Mouse (Mus musculus): ENCODE data around the gene Scyl1.
"Not testable (repeated sequence)": the region's sequence is repeated elsewhere in the genome, so short reads cannot be mapped to it uniquely, and the experiment has no call there.

Gene Scyl1

DNA sequence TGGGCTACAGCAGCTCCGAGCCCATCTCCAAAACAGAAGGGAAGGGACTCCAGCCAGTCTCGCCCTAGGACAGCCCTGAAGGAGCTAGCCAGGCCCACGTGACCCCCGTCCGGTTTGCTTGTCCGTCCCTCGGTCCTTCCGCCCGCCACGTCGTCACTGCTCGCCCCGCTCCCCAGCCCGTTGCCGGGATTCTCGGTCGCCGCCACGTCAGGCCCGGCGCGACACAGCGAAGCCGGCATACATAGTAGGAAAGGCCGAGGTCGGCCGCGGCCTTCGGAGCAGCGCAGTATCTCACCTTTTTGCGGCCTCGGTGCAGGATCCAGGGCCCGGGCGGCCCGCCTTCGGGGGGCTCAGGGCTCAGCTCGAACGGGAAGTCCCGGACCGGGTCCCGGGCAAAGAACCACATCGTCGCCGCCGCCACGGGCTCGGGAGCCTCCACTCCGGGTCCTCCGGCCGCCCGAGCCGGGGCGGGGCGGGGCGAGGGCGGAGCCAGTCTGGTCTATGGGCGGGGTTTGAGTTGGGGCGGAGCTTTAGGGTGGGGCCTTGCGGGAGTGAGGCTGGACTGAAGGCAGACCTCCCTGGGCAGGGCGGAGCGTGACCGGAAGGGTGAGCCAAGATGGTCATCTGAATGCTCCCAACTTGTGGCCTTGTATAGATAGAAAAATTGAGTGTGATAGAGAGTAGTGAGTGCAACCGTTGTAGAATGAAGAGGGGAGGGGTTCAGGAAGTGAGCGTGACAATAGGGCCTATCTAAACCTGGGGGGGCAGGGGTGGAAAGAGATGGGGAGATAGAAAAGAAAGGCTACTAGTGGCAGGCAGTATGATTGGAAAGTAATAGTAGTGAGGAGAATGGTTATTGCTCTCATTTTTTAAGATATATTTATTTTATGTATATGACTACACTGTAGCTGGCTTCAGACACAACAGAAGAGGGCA lies at the start of gene Scyl1:
TSS of gene Scyl1 (minus strand) at position 495 of the 936 bp plus-strand sequence.
- DNase-seq (ENCODE audit: low read depth) = no peak

DNA sequence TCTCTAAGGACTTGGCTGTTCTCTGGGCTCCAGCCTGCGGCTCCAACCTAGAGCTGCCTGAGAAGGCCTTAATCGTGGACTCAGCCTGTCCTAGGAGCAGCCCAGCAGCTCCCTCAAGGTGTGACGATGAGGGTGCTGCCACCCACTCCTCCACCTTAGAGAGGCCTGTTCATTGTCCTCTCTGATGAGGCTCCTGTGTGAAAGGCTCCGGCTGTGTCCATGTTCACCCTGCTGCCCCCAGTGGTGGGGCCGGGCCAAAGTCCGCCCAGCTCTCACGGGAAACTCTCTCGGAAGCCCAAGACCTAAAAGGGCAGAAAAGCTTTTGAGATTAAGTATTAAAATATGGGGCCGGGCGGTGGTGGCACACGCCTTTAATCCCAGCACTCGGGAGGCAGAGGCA lies 48.3 kb upstream of the Scyl1 start:
- no peak for DNase-seq (ENCODE audit: low read depth)

DNA sequence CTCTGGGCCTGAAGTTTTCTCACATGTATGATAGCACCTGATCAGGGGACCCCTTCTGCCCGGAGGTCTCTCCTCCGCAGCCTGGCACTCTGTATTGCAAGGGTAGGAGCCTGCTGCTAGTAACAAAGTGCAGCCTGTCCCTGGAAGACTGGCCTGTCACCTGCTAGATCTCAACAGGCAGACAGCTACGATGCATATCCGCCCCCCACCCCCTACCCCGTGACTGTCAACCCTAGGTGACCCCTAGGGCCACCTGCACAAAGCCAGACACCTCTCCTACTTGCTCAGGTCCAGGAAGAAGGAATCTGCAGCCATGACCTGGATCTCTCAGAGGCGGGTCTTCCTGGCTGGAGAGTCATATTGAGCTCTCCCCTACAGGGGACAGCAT lies 47.4 kb upstream of the Scyl1 start:
- DNase-seq (ENCODE audit: low read depth) = no peak

DNA sequence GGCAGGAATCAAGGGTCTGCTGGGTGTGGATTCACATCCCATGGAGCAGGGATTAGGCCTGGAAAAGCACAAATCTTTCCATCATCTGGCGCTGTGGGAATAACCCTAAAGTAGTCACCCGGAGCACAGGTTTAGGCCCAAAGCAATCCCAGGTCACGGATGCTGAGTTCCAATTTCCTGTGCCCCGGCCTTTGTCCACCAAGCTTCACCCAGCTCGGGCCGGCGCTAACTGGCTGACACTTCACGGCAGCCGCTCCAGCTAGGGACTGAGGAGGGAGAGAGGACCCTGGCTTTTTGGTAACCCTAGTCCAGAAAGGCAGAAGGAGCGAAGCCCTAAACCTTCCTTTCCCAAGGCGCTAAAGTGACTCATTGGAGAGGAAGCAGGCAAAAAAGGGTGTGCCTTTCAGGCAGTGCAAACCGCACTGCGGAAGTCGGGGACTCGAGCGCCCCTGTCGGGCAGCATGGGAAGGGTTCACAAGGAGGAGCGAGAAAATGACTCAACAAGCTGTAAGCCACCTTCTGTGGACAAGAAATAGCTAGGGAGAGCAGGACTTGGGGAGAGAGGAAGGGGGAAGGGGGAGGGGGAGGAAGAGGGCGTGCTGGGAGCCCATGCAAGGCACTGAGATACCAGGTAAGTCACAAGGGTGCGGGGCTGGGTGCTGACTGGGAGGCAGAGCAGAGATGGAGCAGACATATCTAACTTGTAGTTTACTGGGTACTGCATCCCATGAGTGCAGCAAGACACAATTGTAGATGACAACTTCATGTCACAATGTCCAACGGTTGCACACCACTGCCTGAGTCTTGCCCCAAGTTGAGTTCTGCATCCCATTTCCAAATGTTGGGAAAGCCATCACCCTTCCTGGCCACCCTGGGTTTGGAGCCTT lies 46.7 kb upstream of the Scyl1 start:
- DNase-seq (ENCODE audit: low read depth) = peak; percentile 80

DNA sequence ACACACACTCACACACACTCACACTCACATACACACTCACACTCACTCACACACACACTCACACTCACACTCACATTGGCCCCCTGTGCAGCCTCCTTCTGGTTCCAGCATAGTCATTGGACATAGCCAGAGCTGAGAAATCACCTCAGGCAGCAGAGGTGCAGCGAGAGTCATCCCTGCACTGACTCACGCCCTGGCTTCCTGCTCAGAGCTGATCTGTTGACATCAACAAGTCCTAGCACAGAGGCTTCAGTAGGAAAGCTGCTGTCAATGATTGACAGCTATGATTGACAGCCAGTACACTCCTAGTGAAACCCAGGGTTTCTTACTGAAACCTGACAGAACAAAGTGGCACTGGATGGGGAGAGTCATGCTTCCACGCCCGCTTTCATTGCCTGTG lies 44.7 kb upstream of the Scyl1 start:
- DNase-seq (ENCODE audit: low read depth) = no peak

DNA sequence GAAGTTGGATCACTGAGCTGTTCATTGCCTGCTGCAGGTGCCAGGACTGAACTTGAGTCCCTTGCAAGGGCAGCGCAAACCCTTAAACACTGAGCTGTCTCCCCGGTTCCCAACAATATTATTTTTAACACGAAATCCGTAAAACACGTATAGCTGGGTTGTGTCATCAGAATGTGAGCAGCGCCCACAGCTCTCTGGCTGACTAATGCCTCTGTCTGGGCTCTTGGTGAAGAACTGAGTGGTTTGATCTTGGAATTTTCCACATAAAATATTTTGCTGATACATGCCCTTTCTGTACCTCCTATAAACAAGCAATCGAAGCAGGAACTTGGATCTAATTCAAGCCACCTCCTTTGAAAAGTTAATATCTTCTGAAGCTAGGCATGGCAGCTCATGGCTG lies 43.8 kb upstream of the Scyl1 start:
- no peak for DNase-seq (ENCODE audit: low read depth)

DNA sequence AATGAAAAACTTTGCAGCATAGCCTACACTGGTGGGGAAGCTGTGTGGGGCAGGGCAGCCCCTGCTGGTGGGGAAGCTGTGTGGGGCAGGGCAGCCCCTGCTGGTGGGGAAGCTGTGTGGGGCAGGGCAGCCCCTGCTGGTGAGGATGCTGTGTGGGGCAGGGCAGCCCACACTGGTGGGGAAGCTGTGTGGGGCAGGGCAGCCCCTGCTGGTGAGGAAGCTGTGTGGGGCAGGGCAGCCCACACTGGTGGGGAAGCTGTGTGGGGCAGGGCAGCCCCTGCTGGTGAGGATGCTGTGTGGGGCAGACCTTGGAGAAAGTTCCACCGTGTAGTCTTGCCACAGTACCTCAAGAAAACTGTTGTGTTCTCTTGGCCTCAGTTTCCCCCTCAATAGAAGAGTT lies 42.8 kb upstream of the Scyl1 start:
- not testable (repeated sequence) for DNase-seq (ENCODE audit: low read depth)

DNA sequence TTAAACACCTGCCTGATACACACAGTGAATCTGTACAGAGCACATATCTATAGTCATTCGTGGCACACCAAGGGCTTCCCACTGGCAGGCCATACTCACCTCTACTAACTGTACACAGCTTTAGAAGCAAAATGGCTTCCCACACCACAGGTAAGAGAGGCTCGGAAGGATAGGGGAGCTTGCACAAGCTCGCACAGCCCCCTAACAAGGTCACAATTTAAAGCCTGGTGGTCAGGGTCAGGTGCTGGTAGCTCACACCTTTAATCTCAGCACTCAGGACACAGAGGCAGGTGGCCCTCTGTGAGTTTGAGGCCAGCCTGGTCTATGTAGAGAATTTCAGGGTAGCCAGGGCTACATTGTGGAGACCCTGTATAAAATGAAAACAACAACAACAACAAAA lies 42.3 kb upstream of the Scyl1 start:
- no peak for DNase-seq (ENCODE audit: low read depth)

DNA sequence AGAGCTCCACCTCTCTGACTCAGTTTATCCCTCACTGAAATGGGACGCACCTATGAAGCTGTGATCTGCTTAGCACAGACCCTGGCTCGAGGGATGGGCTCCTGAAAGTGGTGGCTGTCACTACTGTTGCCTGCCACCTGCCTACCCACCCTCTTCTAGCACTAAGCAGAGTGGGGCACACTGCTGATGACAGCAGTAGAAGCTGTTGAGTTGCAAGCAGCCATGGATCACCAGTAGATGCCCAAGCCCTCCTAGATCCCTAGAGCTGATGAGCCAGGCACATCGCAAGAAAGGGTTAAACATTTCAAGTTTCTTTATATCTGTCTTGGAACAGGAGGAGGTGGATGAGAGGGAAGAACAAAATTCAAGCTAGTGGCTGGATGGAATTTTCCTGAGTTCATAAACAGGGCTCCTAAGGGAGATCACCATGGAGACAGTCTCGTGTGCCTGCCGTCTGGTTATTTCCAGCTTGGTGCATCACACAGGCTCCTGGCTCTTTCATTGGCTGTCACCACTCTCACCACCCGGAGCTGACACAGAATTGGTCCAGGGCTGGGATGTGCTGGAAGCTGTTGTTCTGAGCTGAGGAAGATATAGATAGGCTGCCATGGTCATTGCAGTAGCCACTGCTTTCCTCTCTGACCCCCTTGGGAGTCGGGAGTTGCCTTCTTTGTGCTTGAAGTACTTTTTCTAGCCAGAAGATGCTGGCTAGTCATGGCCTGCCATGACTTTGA lies 40.7 kb upstream of the Scyl1 start:
- DNase-seq (ENCODE audit: low read depth) = no peak

DNA sequence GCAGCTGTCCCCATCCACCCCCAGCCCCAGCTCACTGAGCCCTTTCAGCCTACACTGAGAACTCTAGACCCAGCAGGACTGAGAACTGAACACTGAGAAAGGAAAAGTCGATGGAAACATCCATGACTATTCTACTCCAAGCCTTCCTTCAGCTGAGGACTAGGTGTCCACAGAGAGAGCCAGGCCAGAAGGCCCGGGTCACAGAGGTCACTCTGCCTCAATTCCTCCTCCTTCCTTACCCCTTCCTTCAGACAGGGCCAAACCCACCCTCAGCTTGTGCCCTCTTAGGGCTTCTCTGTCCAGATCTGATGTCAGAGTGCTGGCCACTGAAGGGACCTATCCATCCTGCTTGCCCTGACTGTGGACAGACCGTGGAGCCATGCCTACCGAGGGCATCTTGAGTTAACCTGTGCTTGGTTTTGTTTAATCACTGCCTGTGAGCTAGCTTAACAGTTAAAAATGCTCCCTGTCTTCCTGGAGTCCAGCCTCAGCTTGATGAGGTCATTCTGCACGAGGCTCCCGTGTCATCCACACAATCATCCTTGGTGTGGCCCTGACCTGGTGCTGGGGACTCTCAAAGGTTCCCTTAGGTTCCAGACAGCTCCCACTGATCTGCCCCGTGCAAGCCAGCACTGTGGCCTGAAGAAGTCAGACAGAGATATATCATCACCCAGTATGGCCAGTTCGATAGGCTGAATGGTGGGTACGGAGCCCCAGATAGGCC lies 39.8 kb upstream of the Scyl1 start:
- no peak for DNase-seq (ENCODE audit: low read depth)

DNA sequence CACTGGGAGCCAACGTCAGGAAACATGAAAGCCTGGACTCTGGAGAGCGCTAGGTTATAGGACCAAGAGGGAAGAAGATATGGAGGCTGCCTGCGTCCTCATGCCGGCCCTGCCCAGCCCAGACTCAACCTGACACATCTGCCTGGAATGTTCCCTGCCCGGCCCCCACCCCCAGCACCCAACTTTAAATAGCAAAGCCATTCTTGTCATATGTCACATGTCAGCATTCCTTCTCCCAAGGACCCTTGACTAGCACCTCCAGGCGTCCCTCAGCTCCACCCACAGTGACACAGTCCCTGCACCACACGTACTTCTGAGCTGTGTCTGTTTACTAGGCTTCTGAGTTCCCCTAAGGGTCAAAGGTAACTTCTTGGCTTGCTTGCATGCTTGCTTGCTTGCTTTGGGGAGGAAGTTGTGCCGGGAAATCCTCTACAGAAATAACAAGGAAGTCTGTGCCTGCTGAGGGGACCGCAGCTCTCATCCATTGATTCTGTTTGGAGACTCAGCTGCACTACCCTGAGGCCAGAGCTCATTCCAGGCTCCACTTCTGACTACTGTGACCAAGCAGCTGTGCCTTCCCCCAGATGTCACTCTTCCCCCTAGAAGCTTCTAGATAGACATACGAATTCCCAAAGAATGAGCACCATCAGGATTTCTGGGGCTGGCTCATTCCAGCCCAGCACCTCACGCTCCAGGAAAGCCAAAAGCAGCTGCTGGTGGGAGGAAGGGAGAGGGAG lies 39.1 kb upstream of the Scyl1 start:
- DNase-seq (ENCODE audit: low read depth) = no peak

DNA sequence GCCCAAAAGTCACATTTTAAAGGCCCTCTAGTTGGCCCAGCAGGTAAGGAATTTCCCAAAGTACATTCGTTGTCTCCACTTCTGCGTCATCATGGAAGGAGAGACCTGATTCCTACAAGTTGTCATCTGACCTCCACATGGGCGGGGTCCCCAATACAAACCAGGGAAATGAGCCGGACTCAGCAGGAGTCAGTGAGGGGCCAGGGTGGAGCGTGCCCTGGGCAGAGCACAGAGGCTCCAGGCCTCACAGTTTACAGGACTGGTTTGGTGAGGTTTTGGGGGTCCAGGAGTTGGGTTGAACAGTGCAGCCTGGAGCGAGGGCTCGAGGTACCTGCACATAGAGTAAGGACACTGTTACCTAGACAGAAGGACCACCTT lies 38.5 kb upstream of the Scyl1 start:
- no peak for DNase-seq (ENCODE audit: low read depth)

DNA sequence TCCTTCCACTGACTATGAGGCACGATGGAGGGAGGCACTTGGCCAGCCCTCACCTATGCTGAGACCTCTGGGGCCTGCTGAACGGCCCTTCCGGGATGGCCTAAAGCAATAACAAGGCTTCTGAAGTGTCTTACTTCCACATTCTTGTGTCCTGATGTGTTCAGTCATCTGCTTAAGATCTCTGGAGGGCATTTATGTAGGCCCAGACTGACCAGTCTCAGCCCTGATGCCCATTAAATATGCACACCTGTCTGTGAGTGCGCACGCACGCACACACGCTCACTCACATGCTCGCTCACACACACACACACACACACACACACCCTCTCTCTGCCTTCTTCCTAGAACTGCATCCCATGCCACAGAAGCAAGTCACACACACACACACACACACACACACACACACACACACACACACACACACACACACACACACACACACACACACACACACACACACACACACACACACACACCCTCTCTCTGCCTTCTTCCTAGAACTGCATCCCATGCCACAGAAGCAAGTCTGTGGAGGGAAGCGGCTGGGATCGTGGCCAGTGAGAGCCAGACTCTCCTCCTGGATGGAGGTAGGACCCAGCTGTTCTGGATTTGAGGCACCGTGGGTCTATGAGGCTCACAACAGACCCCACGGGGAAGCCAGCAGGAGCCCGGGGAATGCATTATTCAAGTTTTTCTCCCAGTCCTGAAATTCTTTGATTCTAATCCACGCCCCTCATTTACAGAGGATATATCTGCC lies 37.9 kb upstream of the Scyl1 start:
- DNase-seq (ENCODE audit: low read depth) = no peak

DNA sequence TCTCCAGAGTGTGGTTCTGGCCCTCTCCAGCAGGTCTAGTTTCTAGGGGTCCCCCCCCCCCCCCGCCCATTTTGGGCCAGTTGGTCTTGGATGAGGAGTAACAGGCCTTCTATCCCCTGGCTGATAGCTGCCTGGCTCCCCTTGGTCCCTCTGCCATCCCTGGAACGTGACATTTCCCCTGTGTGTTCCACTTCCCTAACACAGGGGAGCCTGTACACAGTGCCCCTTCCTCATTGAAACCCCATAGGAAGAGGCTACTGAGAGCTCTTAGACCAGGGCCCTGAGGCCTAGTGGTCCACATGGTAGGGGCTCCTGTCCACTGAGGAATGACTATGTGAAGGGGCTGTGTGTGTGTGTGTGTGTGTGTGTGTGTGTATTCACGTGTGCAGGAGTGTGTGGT lies 36.5 kb upstream of the Scyl1 start:
- no peak for DNase-seq (ENCODE audit: low read depth)

DNA sequence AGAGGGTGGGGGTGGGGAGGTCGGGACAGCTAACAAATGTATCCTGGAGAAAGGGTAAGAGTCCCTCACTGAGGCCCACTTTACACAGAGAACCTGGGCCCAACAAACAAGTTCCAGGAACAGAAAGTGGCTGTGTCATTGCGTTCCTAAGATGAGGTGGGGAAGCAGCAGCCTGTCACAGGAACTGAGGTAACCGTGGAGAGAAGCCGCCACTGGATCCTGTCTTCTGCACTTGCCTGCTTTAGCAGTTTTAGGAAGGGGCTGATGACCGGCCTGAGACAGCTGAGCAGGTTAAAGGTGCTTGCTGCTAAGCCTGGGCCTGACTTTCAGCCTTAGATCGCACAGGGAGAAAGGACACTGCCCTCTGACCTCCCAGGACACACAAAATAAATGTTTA lies 35.6 kb upstream of the Scyl1 start:
- no peak for DNase-seq (ENCODE audit: low read depth)

DNA sequence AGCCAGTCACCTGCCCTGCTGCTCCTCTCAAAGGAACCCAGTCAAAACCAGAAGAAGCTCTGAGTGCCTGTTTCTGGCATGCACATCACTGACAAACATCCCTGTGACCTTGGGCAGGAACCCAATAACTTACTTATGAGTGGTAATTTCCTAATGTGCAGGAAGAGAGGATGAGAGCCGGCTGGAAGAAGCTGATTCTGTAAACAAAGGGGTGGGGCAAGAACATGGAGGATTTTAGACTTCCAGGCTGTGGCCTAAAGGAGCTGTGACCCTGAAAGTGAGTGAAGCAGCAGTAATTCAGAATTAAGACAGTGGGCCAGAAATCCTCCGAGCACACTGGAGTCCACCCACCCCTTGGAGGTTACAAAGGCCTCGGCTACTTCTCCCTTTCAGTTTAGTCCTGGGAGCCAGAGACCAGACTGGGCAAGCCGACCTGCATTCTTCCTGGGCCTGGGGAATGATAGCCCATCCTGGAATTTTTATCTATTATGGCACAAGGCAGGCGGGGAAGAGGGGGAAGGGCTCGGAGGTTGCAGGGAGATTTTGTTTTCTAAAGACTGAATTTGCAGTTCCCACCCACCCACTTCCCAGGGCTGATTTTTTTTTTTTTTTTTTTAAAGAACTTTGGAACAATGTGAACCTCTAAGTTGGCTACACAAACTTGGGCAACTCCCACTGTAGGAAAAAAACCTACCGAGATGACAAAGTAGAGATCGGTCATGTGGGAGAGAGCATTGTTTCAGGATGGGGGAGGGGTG lies 35.0 kb upstream of the Scyl1 start:
- DNase-seq (ENCODE audit: low read depth) = no peak

DNA sequence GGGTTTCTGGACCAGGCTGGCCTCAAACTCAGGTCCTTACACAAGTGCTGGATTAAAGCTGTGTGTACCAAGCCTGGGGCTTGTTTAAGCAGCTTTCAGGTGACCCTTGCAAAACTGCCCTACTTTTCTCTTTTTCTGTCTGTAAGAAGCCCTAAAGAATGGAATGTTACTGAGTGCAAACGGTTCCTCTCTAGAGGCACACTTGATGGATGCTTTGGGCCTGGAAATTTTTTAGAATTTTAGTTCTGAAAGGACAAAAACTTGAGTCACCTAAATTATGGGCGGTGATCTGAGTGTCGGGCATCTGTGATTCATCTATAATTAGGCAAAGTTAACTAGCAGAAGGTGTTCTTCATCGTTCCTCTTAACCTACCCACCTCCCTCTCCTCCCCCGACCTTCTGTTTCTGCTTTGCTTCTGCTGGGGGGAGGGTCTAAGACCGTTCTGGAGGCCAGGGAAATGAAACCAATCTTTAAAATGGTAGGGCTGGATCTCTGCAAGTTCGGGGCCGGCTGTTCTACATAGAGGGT lies 33.2 kb upstream of the Scyl1 start:
- DNase-seq (ENCODE audit: low read depth) = no peak

DNA sequence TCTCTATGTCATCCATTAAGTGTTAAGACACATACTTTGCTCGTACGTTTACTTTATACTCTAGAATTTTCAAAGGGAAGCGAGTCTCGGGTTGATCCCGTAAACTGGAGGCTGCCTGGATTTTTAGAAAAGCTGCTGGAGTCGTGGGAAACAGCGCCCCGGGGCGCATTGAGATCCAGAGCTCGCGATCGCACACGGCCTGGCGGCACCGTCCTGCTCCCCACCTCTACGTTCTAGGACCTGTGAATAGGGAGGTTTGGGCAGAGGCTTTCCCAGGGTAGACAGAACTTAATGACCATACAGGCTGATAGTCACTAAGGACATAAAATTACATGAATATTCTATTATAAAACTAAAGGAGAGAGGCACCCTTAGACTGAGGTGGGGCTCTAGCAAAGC lies 32.7 kb upstream of the Scyl1 start:
- DNase-seq (ENCODE audit: low read depth) = no peak
